Mouse (Mus musculus): ENCODE measurements around the gene Gstm1. TPM values are rescaled to one million over a fixed set of nuclear protein-coding genes. Genes with fewer than 3 reads are reported as not detected.

Gstm1 gene
- polyA plus RNA-seq (2015; fragmentation: Nextera tagmentation; extraction: Ambion mirVana), result 74.4 and 97.4 TPM in 2 replicates

DNA sequence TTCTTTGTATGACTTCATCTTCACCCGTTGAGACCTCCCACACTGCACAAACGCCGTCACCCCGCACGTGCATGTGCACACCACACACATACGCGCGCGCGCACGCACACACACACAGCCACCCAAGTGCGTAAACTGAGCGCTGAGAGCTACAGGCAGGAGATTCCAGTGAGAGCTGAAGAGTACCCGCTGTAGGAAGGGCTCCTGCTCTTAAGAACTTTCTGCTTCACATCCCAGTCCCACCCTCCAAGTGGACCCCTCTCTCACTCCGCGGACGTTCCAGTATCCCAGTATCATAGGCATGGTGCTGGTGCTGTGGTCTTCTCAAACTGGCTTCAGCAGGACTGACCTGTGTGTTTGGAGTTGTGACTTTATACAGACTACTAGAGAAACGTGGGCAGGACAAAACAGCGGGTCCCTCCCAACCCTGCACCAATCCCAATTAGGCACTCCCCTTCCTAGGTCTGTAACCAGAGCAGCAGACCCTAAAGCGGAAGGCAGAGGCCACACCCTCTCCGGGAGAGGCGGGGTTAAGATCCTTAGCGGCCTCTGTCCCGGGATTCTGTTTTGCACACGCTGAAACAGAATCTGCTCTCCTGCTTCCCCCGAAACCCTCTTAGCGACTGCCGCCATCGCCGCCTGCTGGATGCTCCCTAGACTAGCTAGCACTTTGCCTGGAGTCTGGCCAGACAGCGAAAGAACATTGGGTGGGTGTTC is at the start of gene Gstm1:
TSS of gene Gstm1 (minus strand) at position 501 of the 717 bp plus-strand sequence.
- ATAC-seq (replicated peaks), result peak; percentile 93
- Histone ChIP-seq H3K4me3 (peak within 1 kb of the TSS; percentile 40), H3K27ac (peak within 1 kb of the TSS; percentile 71), H3K4me2 (peak within 1 kb of the TSS; percentile 94), H3K4me1 (peaks cover 18% of the 10 kb centered on the region), H3K36me3 (replicated peaks) (no peaks in the 10 kb centered on the region), H3K9me3 (no peaks in the 10 kb centered on the region), H3K9ac (peak within 1 kb of the TSS; percentile 9), H3K27me3 (replicated peaks) (no peaks in the 10 kb centered on the region)
- WGBS, result under 1% methylated on average over 31 of the region's 31 CpGs

DNA sequence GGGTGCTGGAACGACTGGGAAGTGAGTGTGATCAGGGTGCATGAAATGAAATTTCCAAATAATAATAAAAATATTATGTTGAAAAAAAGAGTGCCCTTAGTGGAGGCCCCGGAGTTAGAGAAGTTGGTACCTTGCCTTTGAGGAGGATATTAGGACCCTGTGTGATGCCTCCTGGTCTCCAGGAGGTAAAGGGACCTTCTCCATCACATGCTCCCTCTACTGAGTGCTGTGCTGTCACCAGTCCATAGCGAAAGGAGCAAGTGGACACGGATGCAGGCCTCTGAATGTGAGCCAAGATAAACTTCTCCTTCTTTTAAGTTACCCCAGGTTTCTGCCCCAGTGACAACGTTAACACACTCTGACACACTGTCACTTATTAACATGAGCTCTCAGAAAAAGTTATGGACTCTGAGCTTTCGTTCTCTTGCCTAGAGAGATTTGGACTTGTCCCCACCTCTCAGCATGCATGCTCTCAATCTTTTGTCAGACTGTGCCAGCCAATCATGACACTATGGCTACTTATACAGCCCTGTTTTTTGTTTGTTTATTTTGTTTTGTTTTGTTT is 49.7 kb upstream of the Gstm1 start:
- H3K27me3 ChIP-seq (replicated peaks), result no peaks in the 10 kb centered on the region
- H3K9ac ChIP-seq, result no peak overlapping the region
- no peaks in the 10 kb centered on the region for H3K4me1 ChIP-seq
- no peak for ATAC-seq (replicated peaks)
- H3K36me3 ChIP-seq (replicated peaks), result no peaks in the 10 kb centered on the region
- no peaks in the 10 kb centered on the region for H3K9me3 ChIP-seq
- no peak overlapping the region for H3K4me2 ChIP-seq
- WGBS, result 75% methylated on average over 6 of the region's 6 CpGs
- no peak overlapping the region for H3K4me3 ChIP-seq
- H3K27ac ChIP-seq, result no peak overlapping the region

DNA sequence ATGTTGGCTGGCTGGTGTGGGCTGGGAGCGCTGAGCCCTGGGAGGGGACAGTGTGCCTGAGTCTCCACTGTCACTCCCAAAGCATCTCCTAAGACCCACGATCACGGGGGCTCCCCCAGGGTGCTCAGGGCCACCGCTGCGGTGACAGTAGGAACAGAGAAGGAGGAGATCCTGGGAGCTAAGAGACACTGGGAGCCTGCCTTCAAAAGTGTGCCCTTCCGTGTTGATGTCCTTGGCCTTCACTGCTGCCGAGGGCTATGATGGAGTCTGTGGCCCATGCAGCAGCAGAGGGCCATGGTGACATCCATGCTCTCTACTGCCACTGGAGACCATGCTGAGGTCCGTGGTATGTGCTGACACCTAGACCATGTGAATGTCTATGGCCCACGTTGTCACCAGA is 47.8 kb upstream of the Gstm1 start:
- Histone ChIP-seq H3K9ac (no peak overlapping the region), H3K27ac (no peak overlapping the region), H3K9me3 (no peaks in the 10 kb centered on the region), H3K4me3 (no peak overlapping the region), H3K36me3 (replicated peaks) (no peaks in the 10 kb centered on the region), H3K4me2 (no peak overlapping the region), H3K27me3 (replicated peaks) (no peaks in the 10 kb centered on the region), H3K4me1 (peaks cover 3% of the 10 kb centered on the region; the same call in 1 of the 2 replicates)
- ATAC-seq (replicated peaks), result no peak
- WGBS, result 77% methylated on average over 9 of the region's 9 CpGs

DNA sequence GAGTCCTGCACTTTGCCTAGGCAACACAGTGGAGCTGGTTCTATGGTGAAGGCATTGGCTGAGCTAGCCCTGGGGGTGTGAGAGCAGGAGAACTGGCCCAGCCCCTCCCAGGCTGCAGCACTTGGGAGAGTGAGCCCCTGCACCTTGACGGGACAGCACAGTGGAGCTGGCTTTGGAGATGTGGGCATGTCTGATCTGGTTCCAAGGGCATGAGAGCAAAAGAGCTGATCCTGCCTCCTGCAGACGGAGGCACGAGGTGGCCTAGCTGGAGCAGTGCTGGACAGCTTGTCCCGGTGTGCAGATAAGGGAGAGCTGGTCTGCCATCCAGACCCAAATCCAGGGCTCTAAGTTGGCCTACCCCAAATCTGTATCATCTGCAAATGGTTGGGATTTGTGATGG is 46.9 kb upstream of the Gstm1 start:
- ATAC-seq (replicated peaks), result no peak
- WGBS, result 82% methylated on average over 4 of the region's 4 CpGs
- no peaks in the 10 kb centered on the region for H3K9me3 ChIP-seq
- no peak overlapping the region for H3K27ac ChIP-seq
- H3K36me3 ChIP-seq (replicated peaks), result no peaks in the 10 kb centered on the region
- H3K4me1 ChIP-seq, result peaks cover 3% of the 10 kb centered on the region; the same call in 1 of the 2 replicates
- H3K4me2 ChIP-seq, result no peak overlapping the region
- no peak overlapping the region for H3K4me3 ChIP-seq
- H3K27me3 ChIP-seq (replicated peaks), result no peaks in the 10 kb centered on the region
- no peak overlapping the region for H3K9ac ChIP-seq

DNA sequence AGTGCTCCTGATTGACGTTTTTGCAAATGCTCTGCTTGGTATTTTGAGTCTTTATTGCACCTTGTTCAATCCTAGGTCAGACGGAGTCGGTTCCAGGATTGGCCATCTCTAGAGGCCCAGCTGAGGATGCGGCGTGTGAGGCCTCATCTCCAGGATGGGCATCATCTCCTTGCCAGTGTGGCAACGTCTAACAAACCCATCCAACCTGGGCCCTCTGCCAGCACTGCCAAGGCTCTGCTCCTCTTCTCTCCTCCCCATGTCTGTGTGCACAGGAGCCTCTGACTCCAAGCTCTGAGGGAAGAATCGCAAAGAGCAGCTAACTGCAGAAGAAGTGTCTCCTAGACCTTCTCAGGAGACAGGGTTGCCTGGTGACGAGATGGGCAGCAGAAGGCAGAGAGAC is 44.9 kb upstream of the Gstm1 start:
- Histone ChIP-seq H3K4me3 (no peak overlapping the region), H3K27me3 (replicated peaks) (no peaks in the 10 kb centered on the region), H3K36me3 (replicated peaks) (no peaks in the 10 kb centered on the region), H3K4me1 (peaks cover 3% of the 10 kb centered on the region; the same call in 1 of the 2 replicates), H3K9ac (no peak overlapping the region), H3K4me2 (no peak overlapping the region), H3K9me3 (no peaks in the 10 kb centered on the region), H3K27ac (no peak overlapping the region)
- 84% methylated on average over 8 of the region's 8 CpGs for WGBS
- ATAC-seq (replicated peaks), result no peak

DNA sequence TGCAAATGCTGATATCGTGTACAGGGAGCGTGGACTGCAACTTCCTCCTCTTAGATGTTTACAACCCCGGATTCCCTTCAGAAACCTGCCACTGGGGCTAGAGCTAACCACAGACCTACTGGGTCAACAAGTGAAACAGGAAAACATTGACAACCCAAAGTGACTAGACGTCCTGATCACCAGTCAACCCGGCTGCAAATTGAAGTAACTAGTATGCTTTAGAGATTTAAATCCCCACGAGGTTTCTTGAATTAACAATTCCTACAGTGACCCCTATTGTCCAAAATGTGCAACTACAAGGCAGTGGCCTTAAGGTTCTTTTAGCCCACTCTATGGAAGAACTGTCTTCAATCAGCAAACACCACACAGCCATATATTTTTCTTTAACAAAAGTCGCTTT is 43.6 kb upstream of the Gstm1 start:
- Histone ChIP-seq H3K4me2 (no peak overlapping the region; the same call in 1 of the 2 replicates), H3K9ac (no peak overlapping the region)

DNA sequence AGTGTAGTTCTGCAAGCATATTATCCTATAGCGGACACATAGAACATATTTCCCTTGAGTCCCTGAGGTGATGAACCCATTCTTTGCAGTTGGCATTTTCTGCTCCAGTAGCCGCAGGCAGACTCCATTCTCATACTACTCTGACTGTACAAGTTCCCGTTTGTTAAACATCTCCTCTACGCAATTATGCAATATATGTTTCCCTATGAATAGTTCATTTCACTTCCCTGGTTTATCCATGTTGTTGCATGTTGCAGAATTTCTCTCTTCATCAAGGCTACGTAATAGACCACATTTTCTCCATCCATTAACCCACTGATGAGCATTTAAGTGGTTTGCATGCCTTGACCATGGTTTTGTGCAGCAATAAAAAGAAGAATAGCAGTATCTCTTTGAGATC is 32.7 kb upstream of the Gstm1 start:
- H3K27me3 ChIP-seq (replicated peaks), result no peaks in the 10 kb centered on the region
- H3K4me3 ChIP-seq, result no peak overlapping the region
- ATAC-seq (replicated peaks), result no peak
- 92% methylated on average over 5 of the region's 5 CpGs for WGBS
- no peak overlapping the region for H3K27ac ChIP-seq
- no peaks in the 10 kb centered on the region for H3K9me3 ChIP-seq
- no peak overlapping the region for H3K9ac ChIP-seq
- H3K36me3 ChIP-seq (replicated peaks), result no peaks in the 10 kb centered on the region
- no peak overlapping the region for H3K4me2 ChIP-seq
- no peaks in the 10 kb centered on the region for H3K4me1 ChIP-seq

More for the DNA sequence above, 43.6 kb upstream of the Gstm1 start:
- Histone ChIP-seq H3K36me3 (replicated peaks) (no peaks in the 10 kb centered on the region), H3K9me3 (no peaks in the 10 kb centered on the region), H3K27me3 (replicated peaks) (no peaks in the 10 kb centered on the region), H3K27ac (no peak overlapping the region), H3K4me1 (peaks cover 3% of the 10 kb centered on the region; the same call in 1 of the 2 replicates), H3K4me3 (no peak overlapping the region)
- 28% methylated on average over 7 of the region's 7 CpGs for WGBS
- ATAC-seq (replicated peaks), result no peak

DNA sequence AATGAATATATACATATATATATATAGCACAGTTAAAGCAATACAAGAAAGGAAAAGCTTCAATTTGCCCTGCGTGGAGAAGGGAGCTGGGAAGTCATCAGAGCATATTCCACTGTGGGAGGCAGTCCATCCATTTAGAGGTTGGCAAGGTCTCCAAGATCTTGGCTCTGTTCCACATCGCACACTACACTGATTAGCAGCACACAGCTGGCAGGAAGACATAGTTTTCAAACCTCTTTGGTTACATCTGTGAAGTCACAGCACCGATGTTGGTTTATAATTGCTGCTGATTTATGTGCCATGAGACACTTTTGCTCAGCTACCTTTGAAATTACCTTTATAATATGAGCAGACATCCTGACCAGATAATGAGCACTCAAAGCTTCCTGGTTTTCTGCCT is 30.5 kb upstream of the Gstm1 start:
- Histone ChIP-seq H3K4me2 (no peak overlapping the region), H3K4me3 (no peak overlapping the region), H3K9me3 (no peaks in the 10 kb centered on the region), H3K9ac (no peak overlapping the region), H3K27me3 (replicated peaks) (no peaks in the 10 kb centered on the region), H3K4me1 (peaks cover 10% of the 10 kb centered on the region; the same call in 1 of the 2 replicates), H3K36me3 (replicated peaks) (no peaks in the 10 kb centered on the region), H3K27ac (no peak overlapping the region)
- ATAC-seq (replicated peaks), result no peak
- 81% methylated on average over 3 of the region's 3 CpGs for WGBS

DNA sequence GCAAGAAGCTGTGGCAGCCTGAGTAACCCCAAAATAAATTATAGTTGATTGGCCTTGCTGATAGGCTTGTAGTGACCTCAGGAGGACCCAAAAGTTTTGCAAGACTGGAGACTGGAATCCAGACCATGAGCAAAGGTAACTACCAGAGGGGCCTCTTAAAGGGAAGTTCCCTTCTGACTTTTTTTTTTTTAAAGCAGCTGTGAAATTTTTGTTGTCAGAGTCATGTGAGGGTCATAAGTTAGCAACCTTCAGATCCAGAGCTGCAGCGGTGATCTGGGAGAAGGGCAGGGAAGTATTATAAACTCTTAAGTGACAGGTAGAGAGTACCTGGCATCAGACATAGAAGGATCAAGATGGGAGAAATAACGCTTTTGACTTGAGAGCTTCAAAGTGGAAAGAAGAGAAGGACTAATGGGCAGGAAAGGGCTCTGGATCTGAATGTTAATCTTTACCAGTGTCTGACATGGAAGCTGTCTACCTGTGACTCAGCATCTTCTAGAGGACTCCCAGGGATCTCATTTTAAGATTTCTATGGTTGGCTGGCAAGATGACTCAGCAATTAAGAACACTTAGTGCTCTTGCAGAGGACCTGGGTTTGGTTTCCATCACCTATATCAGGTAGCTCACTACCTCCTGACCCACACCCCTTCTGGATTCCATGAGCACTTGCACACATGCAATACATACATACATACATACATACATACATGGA is 29.3 kb upstream of the Gstm1 start:
- H3K36me3 ChIP-seq (replicated peaks), result no peaks in the 10 kb centered on the region
- H3K9ac ChIP-seq, result no peak overlapping the region
- WGBS, result 87% methylated on average over 2 of the region's 2 CpGs
- no peak overlapping the region for H3K4me2 ChIP-seq
- H3K27ac ChIP-seq, result no peak overlapping the region
- H3K9me3 ChIP-seq, result no peaks in the 10 kb centered on the region
- H3K27me3 ChIP-seq (replicated peaks), result no peaks in the 10 kb centered on the region
- H3K4me3 ChIP-seq, result no peak overlapping the region
- peaks cover 10% of the 10 kb centered on the region; the same call in 1 of the 2 replicates for H3K4me1 ChIP-seq
- no peak for ATAC-seq (replicated peaks)

DNA sequence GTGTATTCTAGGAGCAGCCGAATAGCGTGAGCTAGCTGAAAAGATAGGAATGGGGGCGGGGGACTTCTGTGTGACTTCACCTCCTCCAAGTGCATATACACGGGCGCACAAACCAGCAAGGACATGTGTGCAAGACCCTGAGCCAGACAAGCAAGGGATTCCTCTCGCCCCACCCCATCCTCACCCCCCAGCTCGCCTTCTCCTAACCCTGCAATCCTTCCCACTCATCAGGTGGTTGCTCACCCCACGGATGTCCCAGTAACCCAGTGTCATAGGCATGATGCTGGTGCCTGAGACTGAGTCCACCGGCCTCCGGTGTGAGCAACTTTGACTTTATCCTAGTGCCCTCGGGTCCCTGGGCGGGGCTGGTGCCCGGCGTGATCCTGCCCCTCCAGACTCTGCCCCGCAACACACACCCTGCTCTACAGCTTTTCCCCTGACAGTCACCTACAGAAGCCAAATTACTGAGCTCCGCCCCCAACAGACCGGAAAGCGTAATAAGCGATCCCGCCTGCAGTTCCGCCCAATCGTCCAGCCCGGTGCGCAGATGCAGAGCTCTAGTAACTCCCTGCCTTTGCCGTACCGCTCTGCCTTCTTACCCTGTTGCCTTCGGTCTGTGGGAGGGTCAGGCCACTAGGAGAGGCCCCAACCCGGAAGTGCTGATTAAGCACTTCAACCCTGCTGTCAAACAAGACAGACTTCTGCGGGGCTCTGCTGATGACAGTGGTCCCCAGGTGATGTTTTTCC is 26.8 kb upstream of the Gstm1 start, which contains the start of gene Gstm4:
TSS of gene Gstm4 (minus strand) at position 501 of the 747 bp plus-strand sequence.
- peak; percentile 94 for ATAC-seq (replicated peaks)
- Histone ChIP-seq H3K9ac (peak within 1 kb of the TSS; percentile 52), H3K4me1 (peaks cover 10% of the 10 kb centered on the region; the same call in 1 of the 2 replicates), H3K4me2 (peak within 1 kb of the TSS; percentile 83), H3K9me3 (no peaks in the 10 kb centered on the region), H3K27ac (peak within 1 kb of the TSS; percentile 46), H3K36me3 (replicated peaks) (no peaks in the 10 kb centered on the region), H3K27me3 (replicated peaks) (no peaks in the 10 kb centered on the region), H3K4me3 (peak within 1 kb of the TSS; percentile 52)
- WGBS, result 7% methylated on average over 29 of the region's 29 CpGs

DNA sequence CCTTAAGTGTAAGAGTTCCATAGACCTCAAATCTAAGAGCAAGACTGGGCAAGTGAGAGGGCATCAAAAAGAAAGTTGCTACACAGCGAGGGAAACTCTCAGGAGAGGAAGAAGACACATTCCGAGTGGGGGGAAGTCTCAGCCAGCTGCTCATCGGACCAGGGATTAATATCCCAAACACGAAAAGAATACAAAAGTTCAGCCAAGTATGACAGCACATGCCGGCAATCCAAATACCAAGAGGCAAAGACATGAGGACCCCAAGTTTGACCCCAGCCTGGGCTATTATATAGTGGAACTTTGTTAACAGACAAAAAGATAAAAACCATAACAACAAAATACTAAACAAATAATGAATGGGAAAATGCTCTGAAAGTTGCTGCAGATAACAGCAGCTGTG is 15.4 kb upstream of the Gstm1 start:
- Histone ChIP-seq H3K4me2 (no peak overlapping the region), H3K9me3 (no peaks in the 10 kb centered on the region), H3K4me1 (no peaks in the 10 kb centered on the region), H3K9ac (no peak overlapping the region), H3K27me3 (replicated peaks) (no peaks in the 10 kb centered on the region), H3K4me3 (no peak overlapping the region), H3K27ac (no peak overlapping the region), H3K36me3 (replicated peaks) (no peaks in the 10 kb centered on the region)
- 46% methylated on average over 5 of the region's 5 CpGs for WGBS
- no peak for ATAC-seq (replicated peaks)

DNA sequence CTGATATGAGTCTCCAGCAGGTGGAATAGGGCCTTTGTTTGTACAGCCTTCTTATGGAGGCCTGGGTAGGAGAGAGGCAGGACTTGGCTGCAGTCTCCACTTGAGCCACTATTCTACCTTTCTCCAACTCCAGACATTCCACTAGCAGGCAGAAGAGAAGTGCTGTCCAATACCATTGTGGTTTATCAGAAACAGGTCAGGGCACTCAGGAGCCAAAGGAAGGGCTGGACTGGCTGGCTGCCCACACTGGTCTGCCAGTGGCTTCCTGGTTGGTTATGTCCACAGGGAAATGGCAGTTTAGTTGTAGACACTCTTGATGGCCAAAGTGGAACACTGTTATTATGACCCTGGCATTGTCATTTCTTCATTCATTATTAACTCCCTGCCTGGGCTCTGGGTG is 14.3 kb upstream of the Gstm1 start:
- no peaks in the 10 kb centered on the region for H3K36me3 ChIP-seq (replicated peaks)
- no peak for ATAC-seq (replicated peaks)
- H3K4me3 ChIP-seq, result no peak overlapping the region
- H3K4me2 ChIP-seq, result no peak overlapping the region
- H3K9me3 ChIP-seq, result no peaks in the 10 kb centered on the region
- H3K9ac ChIP-seq, result no peak overlapping the region
- H3K4me1 ChIP-seq, result no peaks in the 10 kb centered on the region
- no peak overlapping the region for H3K27ac ChIP-seq
- H3K27me3 ChIP-seq (replicated peaks), result no peaks in the 10 kb centered on the region

Data from midbrain, embryonic 15.5 days (tissue).